Mouse (Mus musculus): ENCODE measurements around the gene 2310061N02Rik. TPM values are rescaled to one million over a fixed set of nuclear protein-coding genes. Genes with fewer than 3 reads are reported as not detected.

The 2310061N02Rik gene
- polyA plus RNA-seq, 1 experiment = not detected

DNA sequence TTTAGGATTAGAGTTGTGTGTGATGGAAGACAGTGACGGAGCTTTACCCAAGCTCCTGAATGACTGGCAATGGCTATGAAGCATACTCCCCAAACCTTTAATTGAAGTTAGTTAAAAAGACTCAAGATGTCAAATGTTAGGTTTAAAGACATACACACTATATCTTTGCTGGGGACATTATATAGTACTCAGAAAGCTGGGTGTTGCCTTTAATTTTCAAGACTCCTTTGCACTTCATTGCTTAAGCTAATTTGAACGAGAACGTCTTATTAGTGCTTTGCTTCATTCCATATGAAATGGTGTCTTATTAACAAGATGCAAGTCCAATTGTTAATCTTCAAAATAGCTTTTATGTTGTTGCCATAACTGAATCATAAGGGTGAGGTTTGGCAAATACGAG is 36.2 kb downstream of the 2310061N02Rik start, which contains the start of gene Krtap27-1:
Gene Krtap27-1 (minus strand): TSS at position 101 of the 400 bp plus-strand sequence.
- Histone ChIP-seq H3K27ac (ENCODE audit: insufficient read depth, low read depth, low read length) (no peak within 1 kb of the TSS), H3K36me3 (ENCODE audit: control insufficient read depth, insufficient read depth, low read length) (no peaks in the 10 kb centered on the region), H3K4me1 (ENCODE audit: control insufficient read depth, insufficient read depth, insufficient read length, low read length) (no peaks in the 10 kb centered on the region), H3K27me3 (ENCODE audit: control insufficient read depth, insufficient read depth, low read length) (no peaks in the 10 kb centered on the region), H3K4me3 (ENCODE audit: low read depth, low read length) (no peak within 1 kb of the TSS)
- no peak for TF ChIP-seq POLR2A (IDR thresholded peaks at IDR 0.05; ENCODE audit: low read depth, low read length)
- no peak for TF ChIP-seq CTCF (IDR thresholded peaks at IDR 0.05; ENCODE audit: extremely low read depth, insufficient read length, insufficient replicate concordance, low read depth, low read length)
- WGBS = 90% methylated on average over 4 of the region's 4 CpGs

DNA sequence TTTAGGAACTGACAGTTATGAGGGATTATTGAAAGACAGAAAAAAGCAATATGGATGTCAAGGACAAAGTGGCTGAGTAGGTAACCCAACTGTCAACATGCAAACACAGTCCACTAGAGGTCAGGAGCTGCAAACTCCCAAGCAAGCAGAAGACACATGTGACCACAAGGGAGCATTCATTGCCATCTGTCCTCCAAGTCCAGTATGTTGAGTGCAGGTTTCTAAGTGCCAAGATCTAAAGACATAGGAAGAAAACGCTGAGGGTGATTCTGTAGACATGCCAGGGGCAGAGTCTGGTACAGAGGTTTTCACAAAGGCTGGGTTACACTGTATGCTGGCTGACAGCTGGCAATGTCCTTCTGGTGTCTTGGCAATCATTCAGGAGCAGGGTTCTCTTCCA is 50.3 kb downstream of the 2310061N02Rik start:
- Histone ChIP-seq H3K27me3 (ENCODE audit: control insufficient read depth, insufficient read depth, low read length) (no peaks in the 10 kb centered on the region), H3K27ac (ENCODE audit: insufficient read depth, low read depth, low read length) (no peak overlapping the region), H3K4me1 (ENCODE audit: control insufficient read depth, insufficient read depth, insufficient read length, low read length) (no peaks in the 10 kb centered on the region), H3K36me3 (ENCODE audit: control insufficient read depth, insufficient read depth, low read length) (no peaks in the 10 kb centered on the region), H3K4me3 (ENCODE audit: low read depth, low read length) (no peak overlapping the region)
- TF ChIP-seq CTCF (IDR thresholded peaks at IDR 0.05; ENCODE audit: extremely low read depth, insufficient read length, insufficient replicate concordance, low read depth, low read length) = no peak
- TF ChIP-seq POLR2A (IDR thresholded peaks at IDR 0.05; ENCODE audit: low read depth, low read length) = no peak
- WGBS = 15% methylated on average over 1 of the region's 1 CpGs

Other genes with a start within 250 kb of the 2310061N02Rik start
- not detected in 2 replicates for gene Cldn17, start 201.0 kb downstream of the 2310061N02Rik start, polyA plus RNA-seq (2012; rRNA removed)
- 0.39 and 0.55 TPM in 2 replicates for gene Cldn8, start 144.8 kb downstream of the 2310061N02Rik start, polyA plus RNA-seq (2012; rRNA removed)
- gene Krtap24-1, start 95.7 kb downstream of the 2310061N02Rik start, polyA plus RNA-seq (2012; rRNA removed) = not detected in 2 replicates
- not detected in 2 replicates for gene 2310079G19Rik, start 80.3 kb downstream of the 2310061N02Rik start, polyA plus RNA-seq (2012; rRNA removed)
- not detected in 2 replicates for gene Krtap26-1, start 60.2 kb downstream of the 2310061N02Rik start, polyA plus RNA-seq (2012; rRNA removed)
- gene Krtap27-1, start 36.3 kb downstream of the 2310061N02Rik start, polyA plus RNA-seq (2012; rRNA removed) = not detected in 2 replicates
- gene Krtap13-1, start 20.9 kb upstream of the 2310061N02Rik start, polyA plus RNA-seq (2012; rRNA removed) = not detected in 2 replicates
- gene Krtap13, start 43.7 kb upstream of the 2310061N02Rik start, polyA plus RNA-seq (2012; rRNA removed) = not detected in 2 replicates
- not detected in 2 replicates for gene 2310034C09Rik, start 50.9 kb upstream of the 2310061N02Rik start, polyA plus RNA-seq (2012; rRNA removed)
- gene 2310057N15Rik, start 66.2 kb upstream of the 2310061N02Rik start, polyA plus RNA-seq (2012; rRNA removed) = not detected in 2 replicates
- not detected in 2 replicates for gene Gm5965, start 69.9 kb upstream of the 2310061N02Rik start, polyA plus RNA-seq (2012; rRNA removed)
- not detected in 2 replicates for gene Gm20741, start 104.3 kb upstream of the 2310061N02Rik start, polyA plus RNA-seq (2012; rRNA removed)
- gene Krtap15, start 112.3 kb upstream of the 2310061N02Rik start, polyA plus RNA-seq (2012; rRNA removed) = not detected in 2 replicates
- not detected in 2 replicates for gene Krtap14, start 118.2 kb upstream of the 2310061N02Rik start, polyA plus RNA-seq (2012; rRNA removed)
- not detected in 2 replicates for gene Krtap19-1, start 161.4 kb upstream of the 2310061N02Rik start, polyA plus RNA-seq (2012; rRNA removed)
- not detected in 2 replicates for gene Krtap19-2, start 166.3 kb upstream of the 2310061N02Rik start, polyA plus RNA-seq (2012; rRNA removed)
- not detected in 2 replicates for gene Krtap19-3, start 170.1 kb upstream of the 2310061N02Rik start, polyA plus RNA-seq (2012; rRNA removed)
- gene Krtap19-4, start 177.1 kb upstream of the 2310061N02Rik start, polyA plus RNA-seq (2012; rRNA removed) = not detected in 2 replicates
- gene Krtap19-5, start 188.5 kb upstream of the 2310061N02Rik start, polyA plus RNA-seq (2012; rRNA removed) = not detected in 2 replicates
- gene Krtap19-9b, start 224.3 kb upstream of the 2310061N02Rik start, polyA plus RNA-seq (2012; rRNA removed) = not detected in 2 replicates